In genomic region chr1:39900181-39901005, GRCm38 (mm10) we compare ENCODE assay signal across 8 mouse cellular contexts. TPM values are rescaled to one million over a fixed set of nuclear protein-coding genes. Genes with fewer than 3 reads are reported as not detected.
DNase-seq lines count a peak whose midpoint lies in the region; ATAC-seq and TF ChIP-seq lines count a peak whose summit lies in the region.

Gene Map4k4 (plus strand): TSS chr1:39900913.

- WGBS in forebrain, embryonic 16.5 days = under 1% methylated on average over 63 of the region's 97 CpGs
- WGBS in lung, embryonic 16.5 days = under 1% methylated on average over 73 of the region's 97 CpGs

- no peak for TF ChIP-seq POLR2A in ES-Bruce4 (IDR thresholded peaks at IDR 0.05; ENCODE audit: insufficient read depth, low read length)

- no peak for TF ChIP-seq CTCF in ES-Bruce4 (IDR thresholded peaks at IDR 0.05; ENCODE audit: low read depth, low read length)
- no peak for TF ChIP-seq CTCF in layer of hippocampus, adult 2 months (conservative IDR thresholded peaks at IDR 0.05)

- peaks cover 1% of the 10 kb centered on the region for H3K4me1 ChIP-seq in ES-Bruce4 (ENCODE audit: control insufficient read depth, insufficient read depth, low read length)
- peaks cover 34% of the 10 kb centered on the region for H3K4me1 ChIP-seq in forebrain, embryonic 16.5 days (replicated peaks; ENCODE audit: control insufficient read depth, insufficient read depth, low read length)
- peaks cover 34% of the 10 kb centered on the region for H3K4me1 ChIP-seq in lung, embryonic 16.5 days (replicated peaks; ENCODE audit: control insufficient read depth, insufficient read depth, low read length)

- peak within 1 kb of the TSS; percentile 98 for H3K9ac ChIP-seq in ES-Bruce4 (ENCODE audit: low read depth, poor library complexity, severe bottlenecking)
- peak within 1 kb of the TSS; percentile 100 for H3K9ac ChIP-seq in forebrain, embryonic 16.5 days (replicated peaks; ENCODE audit: low read depth, low read length)
- H3K9ac ChIP-seq in lung, embryonic 16.5 days (ENCODE audit: low read length) = peak within 1 kb of the TSS; percentile 97

- 0 out of 2 replicates have a peak, but pooled peaks have one; percentile 32 for TF ChIP-seq EP300 in ES-Bruce4 (IDR thresholded peaks at IDR 0.05; ENCODE audit: insufficient read depth, low read depth, low read length)

- peak within 1 kb of the TSS; percentile 92 for H3K4me2 ChIP-seq in forebrain, embryonic 16.5 days (ENCODE audit: low read length)
- H3K4me2 ChIP-seq in lung, embryonic 16.5 days (ENCODE audit: low read depth, low read length) = peak within 1 kb of the TSS; percentile 72

- intact Hi-C loops in heart, postnatal 36 days (cut with DNase I) = loop anchor here (1.0 to 10.0 kb wide), 5 partner anchors 32 to 216 kb away; no protein-coding TSS in a partner anchor

- peak; percentile 82 to 87 for DNase-seq in cerebellum, adult 18-20 months
- peak; percentile 84 to 87 for DNase-seq in heart, postnatal 36 days
- DNase-seq in layer of hippocampus, adult 2 months (ENCODE audit: low spot score in 2 of 2) = peak; percentile 50 to 64
- DNase-seq in ovary, adult 18-20 months (ENCODE audit: low spot score) = peak; percentile 76
- DNase-seq in thymus, postnatal 0 days (ENCODE audit: low spot score) = peak; percentile 70

- peak within 1 kb of the TSS; percentile 87 for H3K4me3 ChIP-seq in ES-Bruce4 (ENCODE audit: low read depth, low read length)
- peak within 1 kb of the TSS; percentile 97 for H3K4me3 ChIP-seq in forebrain, embryonic 16.5 days (replicated peaks; ENCODE audit: low read length)
- H3K4me3 ChIP-seq in layer of hippocampus, adult 2 months = peak within 1 kb of the TSS; percentile 83
- peak within 1 kb of the TSS; percentile 82 for H3K4me3 ChIP-seq in lung, embryonic 16.5 days (ENCODE audit: low read length)

- no peaks in the 10 kb centered on the region for H3K36me3 ChIP-seq in ES-Bruce4 (ENCODE audit: control insufficient read depth, insufficient read depth, low read length, poor library complexity, severe bottlenecking)
- no peaks in the 10 kb centered on the region for H3K36me3 ChIP-seq in forebrain, embryonic 16.5 days (ENCODE audit: control insufficient read depth, insufficient read depth)
- peaks cover 3% of the 10 kb centered on the region; the same call in 1 of the 2 replicates for H3K36me3 ChIP-seq in lung, embryonic 16.5 days (ENCODE audit: control insufficient read depth, insufficient read depth, low read length)

- no peaks in the 10 kb centered on the region for H3K9me3 ChIP-seq in ES-Bruce4 (replicated peaks; ENCODE audit: control insufficient read depth, insufficient read depth, low read length, poor library complexity, severe bottlenecking)
- no peaks in the 10 kb centered on the region for H3K9me3 ChIP-seq in forebrain, embryonic 16.5 days (ENCODE audit: control insufficient read depth, low read length)
- no peaks in the 10 kb centered on the region for H3K9me3 ChIP-seq in lung, embryonic 16.5 days (ENCODE audit: control insufficient read depth, low read length)

- H3K27me3 ChIP-seq in ES-Bruce4 (ENCODE audit: control insufficient read depth, insufficient read depth, low read length, poor library complexity, severe bottlenecking) = no peaks in the 10 kb centered on the region
- no peaks in the 10 kb centered on the region for H3K27me3 ChIP-seq in forebrain, embryonic 16.5 days (replicated peaks; ENCODE audit: control insufficient read depth, insufficient read depth, low read length)
- no peaks in the 10 kb centered on the region for H3K27me3 ChIP-seq in lung, embryonic 16.5 days (ENCODE audit: control insufficient read depth, insufficient read depth, low read depth, low read length)

- ATAC-seq in forebrain, embryonic 16.5 days = peak; percentile 85
- ATAC-seq in lung, embryonic 16.5 days (ENCODE audit: low read depth) = peak; percentile 93

- peak within 1 kb of the TSS; percentile 90 for H3K27ac ChIP-seq in ES-Bruce4 (ENCODE audit: insufficient read depth, low read length)
- peak within 1 kb of the TSS; percentile 100 for H3K27ac ChIP-seq in forebrain, embryonic 16.5 days (ENCODE audit: low read length)
- H3K27ac ChIP-seq in layer of hippocampus, adult 2 months = peak within 1 kb of the TSS; percentile 90
- peak within 1 kb of the TSS; percentile 96 for H3K27ac ChIP-seq in lung, embryonic 16.5 days (ENCODE audit: low read length)

RNA-seq across cellular contexts. Expression of gene Map4k4, which starts in this region (rescaled TPM):
- 289 and 308 TPM in 2 replicates for polyA plus RNA-seq in ES-Bruce4 (2011; ENCODE audit: insufficient read depth, insufficient read length, low read depth, missing spikeins)
- 38.5 and 49.5 TPM in 2 replicates for polyA plus RNA-seq in forebrain, embryonic 16.5 days (2015; fragmentation: Nextera tagmentation; extraction: Ambion mirVana)
- total RNA-seq in heart, postnatal 36 days (2021) = 100 to 1,000 TPM; 158 to 163 TPM
- 100 to 1,000 TPM; 134 to 145 TPM for total RNA-seq in layer of hippocampus, adult 2 months (2021)
- 20.9 and 21.6 TPM in 2 replicates for polyA plus RNA-seq in lung, embryonic 16.5 days (2015; fragmentation: Nextera tagmentation; extraction: Ambion mirVana)
- polyA plus RNA-seq in thymus, postnatal 0 days (2015; fragmentation: Nextera tagmentation; extraction: Ambion mirVana) = 19.7 and 32.0 TPM in 2 replicates

Comparison
In these comparisons a context has a peak if more than half of its experiments do, and no peak if none do; other contexts are left out.
1. Peak in every context shown above with its lines: DNase-seq, ATAC-seq, H3K4me3 ChIP-seq and H3K27ac ChIP-seq.